Comparison of ENCODE assay signal across 15 mouse cellular contexts in genomic region chr10:119382257-119382656, GRCm38 (mm10).
DNase-seq lines count a peak whose midpoint lies in the region; ATAC-seq and TF ChIP-seq lines count a peak whose summit lies in the region.
"Had no signal": no experiment of that assay in that cellular context is flagged by ENCODE, and none has a peak within 500 bp of the region (broad histone marks: within the 10 kb centered on the region; RNA-seq: fewer than 3 reads in every experiment).

No protein-coding gene starts in this region.

- TF ChIP-seq CTCF in spleen, adult 2 months (IDR thresholded peaks at IDR 0.05; ENCODE audit: extremely low read depth, insufficient read depth, insufficient read length, insufficient replicate concordance): no peak

- no peak for TF ChIP-seq POLR2A in spleen, adult 2 months (IDR thresholded peaks at IDR 0.05; ENCODE audit: low read depth, low read length)

- no peak overlapping the region for H3K27ac ChIP-seq in spleen, adult 2 months (ENCODE audit: insufficient read depth, low read length)
- H3K27ac ChIP-seq: embryonic facial prominence, embryonic 12.5 days; hindbrain, embryonic 15.5 days had no signal

- DNase-seq in spleen, adult 2 months (ENCODE audit: low read depth in 1 of 2, low spot score in 2 of 2): peak; percentile 4 to 17
- DNase-seq in spleen, adult 18-20 months: no peak
- peak; percentile 10 for DNase-seq in splenic B cell, adult 2 months (ENCODE audit: low read depth, low spot score)
- no peak for DNase-seq in gastrocnemius, adult 18-20 months (ENCODE audit: low spot score)
- DNase-seq in layer of hippocampus, adult 9-11 months: no peak
- no peak for DNase-seq in heart, postnatal 4 days
- DNase-seq: cerebellum, postnatal 36 days; heart, adult 18-20 months; kidney, adult 8-10 months; kidney, postnatal 36 days; lung, embryonic 14.5 days had no signal

- 31% methylated on average over 11 of the region's 11 CpGs for WGBS in spleen, adult 2 months

- no peaks in the 10 kb centered on the region for H3K4me1 ChIP-seq in spleen, adult 2 months (ENCODE audit: control insufficient read depth, insufficient read depth, insufficient read length)
- H3K4me1 ChIP-seq: embryonic facial prominence, embryonic 12.5 days; hindbrain, embryonic 15.5 days had no signal

- ATAC-seq in hematopoietic stem cell, adult 5-6 weeks (replicated peaks in 1 of 2; ENCODE audit: insufficient read depth in 1 of 2, low FRiP score in 2 of 2, low TSS enrichment in 1 of 2, low read depth in 1 of 2, poor library complexity in 2 of 2, severe bottlenecking in 2 of 2): peak; percentile 66 to 85

- no peaks in the 10 kb centered on the region for H3K36me3 ChIP-seq in spleen, adult 2 months (ENCODE audit: control insufficient read depth, insufficient read depth, low read length)
- H3K36me3 ChIP-seq in splenic B cell, adult 2 months (ENCODE audit: control insufficient read depth, insufficient read depth, low read length, poor library complexity, severe bottlenecking): no peaks in the 10 kb centered on the region
- H3K36me3 ChIP-seq: embryonic facial prominence, embryonic 12.5 days; hindbrain, embryonic 15.5 days had no signal

- no peak overlapping the region for H3K4me3 ChIP-seq in spleen, adult 2 months (ENCODE audit: extremely low read depth, insufficient read depth, insufficient read length)
- H3K4me3 ChIP-seq: embryonic facial prominence, embryonic 12.5 days; hindbrain, embryonic 15.5 days; megakaryocyte, embryonic 14.5 days had no signal

- H3K27me3 ChIP-seq in spleen, adult 2 months (ENCODE audit: control insufficient read depth, insufficient read depth, low read length): no peaks in the 10 kb centered on the region
- H3K27me3 ChIP-seq in splenic B cell, adult 2 months (ENCODE audit: control insufficient read depth, insufficient read depth, low read length, poor library complexity, severe bottlenecking): no peaks in the 10 kb centered on the region
- H3K27me3 ChIP-seq: embryonic facial prominence, embryonic 12.5 days; hindbrain, embryonic 15.5 days; megakaryocyte, embryonic 14.5 days had no signal

Comparison
In these comparisons a context has a peak if more than half of its experiments do, and no peak if none do; other contexts are left out.
1. DNase-seq: peak in spleen, adult 2 months (2 of 2) and splenic B cell, adult 2 months (single experiment); none in spleen, adult 18-20 months (0 of 2), gastrocnemius, adult 18-20 months (single experiment), layer of hippocampus, adult 9-11 months (single experiment) and heart, postnatal 4 days (single experiment).